Mouse (Mus musculus): ENCODE measurements at regions not wholly inside any gene's neighbourhood (a gene's known extent, or its start where the extent isn't known, plus 50 kb on each side); places are given as distances from the start of the nearest gene placed in this dataset.

DNA sequence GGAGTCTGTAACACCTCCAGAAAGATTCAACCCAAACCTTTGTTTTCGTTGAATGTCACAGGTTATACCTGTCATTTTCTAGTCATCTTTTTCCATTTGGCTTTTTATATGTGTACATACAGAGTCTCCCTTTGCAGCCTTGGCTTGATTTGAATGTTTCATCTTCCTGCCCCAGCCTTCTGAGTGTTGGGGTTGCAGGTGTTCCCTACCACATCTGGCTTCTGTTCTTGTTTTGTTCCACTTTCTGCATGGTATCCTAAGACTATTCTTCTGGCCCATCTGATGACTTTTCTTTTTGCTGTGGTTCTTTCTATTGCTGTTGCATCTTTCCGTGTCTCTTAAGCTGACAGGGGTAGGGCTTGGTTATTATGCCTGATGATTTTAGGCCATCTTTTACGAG, 111.3 kb upstream of the Gnao1 start:
- Histone ChIP-seq H3K4me3 (no peak overlapping the region), H3K27me3 (ENCODE audit: insufficient read depth, poor library complexity, severe bottlenecking) (no peaks in the 10 kb centered on the region), H3K4me1 (replicated peaks) (no peaks in the 10 kb centered on the region), H3K36me3 (no peaks in the 10 kb centered on the region), H3K9me3 (no peaks in the 10 kb centered on the region), H3K27ac (no peak overlapping the region)
- DNase-seq (ENCODE audit: low spot score), result no peak
- WGBS, result 93% methylated on average over 3 of the region's 3 CpGs

- Histone ChIP-seq H3K4me1 (replicated peaks) (no peaks in the 10 kb centered on the region), H3K9me3 (no peaks in the 10 kb centered on the region), H3K27ac (no peak overlapping the region), H3K27me3 (ENCODE audit: insufficient read depth, poor library complexity, severe bottlenecking) (no peaks in the 10 kb centered on the region), H3K36me3 (no peaks in the 10 kb centered on the region), H3K4me3 (no peak overlapping the region)
- 80% methylated on average over 3 of the region's 3 CpGs for WGBS
- no peak for DNase-seq (ENCODE audit: low spot score)
Observed at GRCm38 (mm10) chr8:93701391-93701790, 108.4 kb upstream of the Gnao1 start.

DNA sequence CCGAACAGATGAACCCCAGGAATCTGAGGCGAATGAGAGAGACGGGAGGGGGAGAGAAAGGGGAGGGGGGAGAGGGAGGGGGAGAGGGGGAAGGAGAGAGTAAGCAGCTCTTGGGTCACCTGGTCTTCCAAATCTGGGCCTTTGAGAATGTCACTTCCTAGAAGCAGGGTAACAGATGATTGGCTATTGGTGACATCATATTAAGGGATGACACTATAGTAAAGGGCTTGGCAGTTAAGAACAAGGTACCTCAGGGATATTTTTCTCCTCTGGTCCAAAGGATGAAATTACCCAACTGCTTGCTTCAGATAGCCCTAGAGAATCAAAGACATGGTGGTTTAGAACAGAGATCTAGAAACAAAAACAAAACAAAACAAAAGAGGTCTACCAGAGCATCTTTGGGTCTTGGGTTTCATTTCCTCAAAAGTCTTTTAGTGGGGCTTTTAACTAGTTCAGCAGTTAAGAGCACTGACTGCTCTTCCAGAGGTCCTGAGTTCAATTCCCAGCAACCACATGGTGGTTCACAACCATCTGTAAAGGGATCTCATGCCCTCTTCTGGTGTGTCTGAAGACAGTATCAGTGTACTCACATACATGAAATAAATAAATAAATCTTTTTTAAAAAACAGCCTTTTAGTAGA, 97.6 kb upstream of the Gnao1 start:
- DNase-seq (ENCODE audit: low spot score), result no peak
- H3K27ac ChIP-seq, result no peak overlapping the region
- 91% methylated on average over 3 of the region's 3 CpGs for WGBS
- H3K4me3 ChIP-seq, result no peak overlapping the region
- H3K27me3 ChIP-seq (ENCODE audit: insufficient read depth, poor library complexity, severe bottlenecking), result no peaks in the 10 kb centered on the region
- H3K36me3 ChIP-seq, result no peaks in the 10 kb centered on the region
- no peaks in the 10 kb centered on the region for H3K9me3 ChIP-seq
- no peaks in the 10 kb centered on the region for H3K4me1 ChIP-seq (replicated peaks)

- no peak for DNase-seq (ENCODE audit: low spot score)
- Histone ChIP-seq H3K4me3 (no peak overlapping the region), H3K36me3 (no peaks in the 10 kb centered on the region), H3K4me1 (replicated peaks) (no peaks in the 10 kb centered on the region), H3K27me3 (ENCODE audit: insufficient read depth, poor library complexity, severe bottlenecking) (no peaks in the 10 kb centered on the region), H3K27ac (no peak overlapping the region), H3K9me3 (no peaks in the 10 kb centered on the region)
- WGBS, result 88% methylated on average over 2 of the region's 2 CpGs
Observed at GRCm38 (mm10) chr8:93713221-93713620, 96.5 kb upstream of the Gnao1 start.

- Histone ChIP-seq H3K27me3 (ENCODE audit: insufficient read depth, poor library complexity, severe bottlenecking) (no peaks in the 10 kb centered on the region), H3K4me1 (replicated peaks) (peaks cover 11% of the 10 kb centered on the region), H3K27ac (no peak overlapping the region), H3K4me3 (no peak overlapping the region), H3K9me3 (no peaks in the 10 kb centered on the region), H3K36me3 (no peaks in the 10 kb centered on the region)
- no peak for DNase-seq (ENCODE audit: low spot score)
- 94% methylated on average over 15 of the region's 15 CpGs for WGBS
Observed at GRCm38 (mm10) chr8:93724896-93725489, 84.8 kb upstream of the Gnao1 start.

GRCm38 (mm10) chr8:93729124-93729930, 80.4 kb upstream of the Gnao1 start:
- 70% methylated on average over 15 of the region's 15 CpGs for WGBS
- Histone ChIP-seq H3K27me3 (ENCODE audit: insufficient read depth, poor library complexity, severe bottlenecking) (no peaks in the 10 kb centered on the region), H3K27ac (0 out of 2 replicates have a peak overlapping the region, but pooled peaks have one; percentile 16), H3K36me3 (no peaks in the 10 kb centered on the region), H3K9me3 (0 out of 2 replicates have a peak, but pooled peaks cover 5% of the 10 kb centered on the region), H3K4me3 (no peak overlapping the region), H3K4me1 (replicated peaks) (peaks cover 18% of the 10 kb centered on the region)
- no peak for DNase-seq (ENCODE audit: low spot score)

- Histone ChIP-seq H3K4me1 (replicated peaks) (peaks cover 18% of the 10 kb centered on the region), H3K27me3 (ENCODE audit: insufficient read depth, poor library complexity, severe bottlenecking) (no peaks in the 10 kb centered on the region), H3K36me3 (no peaks in the 10 kb centered on the region), H3K27ac (no peak overlapping the region), H3K4me3 (no peak overlapping the region), H3K9me3 (0 out of 2 replicates have a peak, but pooled peaks cover 5% of the 10 kb centered on the region)
- DNase-seq (ENCODE audit: low spot score), result no peak
- 81% methylated on average over 14 of the region's 14 CpGs for WGBS
Observed at GRCm38 (mm10) chr8:93730738-93731700, 78.7 kb upstream of the Gnao1 start.

DNA sequence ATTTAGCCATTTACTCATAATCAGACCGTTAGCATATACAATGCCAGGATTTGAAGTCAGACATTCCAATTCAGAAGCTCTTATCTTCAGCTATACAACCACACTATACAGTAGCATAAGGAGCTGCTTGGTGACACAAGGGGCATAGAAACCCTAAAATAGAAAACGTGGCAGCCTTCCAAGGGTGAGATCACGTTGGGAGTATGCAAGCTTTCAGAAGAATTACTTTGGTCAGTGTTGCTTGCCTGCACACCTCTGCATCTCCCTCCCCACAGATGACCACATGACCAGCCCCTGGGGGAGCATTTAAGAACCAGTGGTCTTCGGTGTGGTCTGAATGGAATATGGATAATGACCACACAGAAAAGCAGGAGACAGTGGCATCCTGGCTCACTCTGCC, 74.9 kb upstream of the Gnao1 start:
- H3K36me3 ChIP-seq, result no peaks in the 10 kb centered on the region
- DNase-seq (ENCODE audit: low spot score), result no peak
- WGBS, result 84% methylated on average over 4 of the region's 4 CpGs
- 0 out of 2 replicates have a peak, but pooled peaks cover 5% of the 10 kb centered on the region for H3K9me3 ChIP-seq
- H3K4me3 ChIP-seq, result no peak overlapping the region
- H3K4me1 ChIP-seq (replicated peaks), result peaks cover 11% of the 10 kb centered on the region
- no peaks in the 10 kb centered on the region for H3K27me3 ChIP-seq (ENCODE audit: insufficient read depth, poor library complexity, severe bottlenecking)
- H3K27ac ChIP-seq, result no peak overlapping the region

DNA sequence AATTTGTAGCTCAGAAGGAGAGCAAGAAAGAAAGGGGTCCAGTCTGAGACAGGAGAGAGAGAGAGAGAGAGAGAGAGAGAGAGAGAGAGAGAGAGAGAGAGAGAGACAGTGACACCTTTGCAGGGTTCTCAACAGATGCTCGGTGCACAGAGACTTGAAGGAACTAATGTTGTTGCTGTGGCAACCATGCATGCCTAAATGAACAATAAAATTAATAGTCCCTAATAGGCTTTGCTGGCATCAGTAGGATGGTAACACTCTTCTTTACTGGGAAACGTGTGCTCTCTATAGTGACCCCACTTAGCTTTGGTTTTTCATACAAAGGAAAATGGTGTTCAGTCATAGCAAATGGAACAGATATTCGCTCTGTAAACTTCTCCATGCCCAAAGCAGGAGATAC, 69.5 kb upstream of the Gnao1 start:
- 84% methylated on average over 3 of the region's 3 CpGs for WGBS
- DNase-seq (ENCODE audit: low spot score), result no peak
- H3K27ac ChIP-seq, result no peak overlapping the region
- H3K4me3 ChIP-seq, result no peak overlapping the region
- H3K4me1 ChIP-seq (replicated peaks), result no peaks in the 10 kb centered on the region
- H3K9me3 ChIP-seq, result no peaks in the 10 kb centered on the region
- H3K36me3 ChIP-seq, result no peaks in the 10 kb centered on the region
- H3K27me3 ChIP-seq (ENCODE audit: insufficient read depth, poor library complexity, severe bottlenecking), result no peaks in the 10 kb centered on the region

GRCm38 (mm10) chr8:93748720-93749119, 61.0 kb upstream of the Gnao1 start:
- Histone ChIP-seq H3K4me3 (no peak overlapping the region), H3K9me3 (no peaks in the 10 kb centered on the region), H3K27ac (no peak overlapping the region), H3K4me1 (replicated peaks) (no peaks in the 10 kb centered on the region), H3K36me3 (no peaks in the 10 kb centered on the region), H3K27me3 (ENCODE audit: insufficient read depth, poor library complexity, severe bottlenecking) (no peaks in the 10 kb centered on the region)
- peak; percentile 30 for DNase-seq (ENCODE audit: low spot score)
- 74% methylated on average over 1 of the region's 1 CpGs for WGBS

- H3K27ac ChIP-seq, result no peak overlapping the region
- DNase-seq (ENCODE audit: low spot score), result no peak
- no peak overlapping the region for H3K4me3 ChIP-seq
- no peaks in the 10 kb centered on the region for H3K27me3 ChIP-seq (ENCODE audit: insufficient read depth, poor library complexity, severe bottlenecking)
- H3K9me3 ChIP-seq, result no peaks in the 10 kb centered on the region
- WGBS, result 61% methylated on average over 2 of the region's 2 CpGs
- H3K36me3 ChIP-seq, result no peaks in the 10 kb centered on the region
- no peaks in the 10 kb centered on the region for H3K4me1 ChIP-seq (replicated peaks)
Observed at GRCm38 (mm10) chr8:93750921-93751320, 58.8 kb upstream of the Gnao1 start.

DNA sequence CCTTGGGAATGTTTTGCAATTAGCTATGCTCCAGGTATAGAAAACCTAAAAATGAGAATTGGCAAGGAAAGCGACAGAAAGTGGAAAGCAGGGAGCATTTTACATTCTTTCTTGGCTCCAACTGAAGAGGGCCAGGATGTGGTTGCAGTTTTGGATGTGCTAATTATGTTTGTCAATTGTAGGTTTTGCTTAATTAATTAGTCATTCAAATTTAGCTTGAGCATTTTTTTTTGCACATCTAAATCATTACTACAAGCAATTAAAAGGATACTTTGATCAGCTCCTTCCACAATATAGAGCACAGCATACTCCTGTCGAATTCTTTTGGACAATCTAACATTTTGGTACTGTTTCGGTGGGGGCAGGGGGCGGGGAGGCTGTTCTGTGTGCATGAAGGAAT, 53.8 kb upstream of the Gnao1 start:
- no peaks in the 10 kb centered on the region for H3K9me3 ChIP-seq
- no peaks in the 10 kb centered on the region for H3K27me3 ChIP-seq (ENCODE audit: insufficient read depth, poor library complexity, severe bottlenecking)
- WGBS, result 92% methylated on average over 4 of the region's 4 CpGs
- no peaks in the 10 kb centered on the region for H3K36me3 ChIP-seq
- no peaks in the 10 kb centered on the region for H3K4me1 ChIP-seq (replicated peaks)
- H3K4me3 ChIP-seq, result no peak overlapping the region
- no peak for DNase-seq (ENCODE audit: low spot score)
- H3K27ac ChIP-seq, result no peak overlapping the region
